Mouse (Mus musculus) bone marrow, adult 2 months (tissue): ENCODE results near the gene Coa3. TPM values are rescaled to one million over a fixed set of nuclear protein-coding genes. Genes with fewer than 3 reads are reported as not detected.
A peak's percentile ranks its signal among the peaks of the same experiment; 100 is the strongest.

Experiments used
- H3K27ac ChIP-seq: fragments of 200-500 bp; 2 replicates; pipeline ENCODE4 v1.5.1; 2012; ENCODE audit warnings: low read depth, mild to moderate bottlenecking, control low read depth, inconsistent platforms, low read length; ENCODE audit not compliant: control insufficient read depth, poor library complexity, insufficient read depth
- H3K4me1 ChIP-seq: fragments of 200-500 bp; 2 replicates; pipeline ENCODE4 v1.6.1; 2011; ENCODE audit warnings: low read length; ENCODE audit not compliant: control insufficient read depth, insufficient read depth
- H3K4me3 ChIP-seq: fragments of 200-500 bp; replicated peaks from 2 replicates; pipeline ENCODE3; 2011; ENCODE audit warnings: mild to moderate bottlenecking, low read depth, low read length, control low read depth; ENCODE audit not compliant: control insufficient read depth
- CTCF ChIP-seq: fragments of 200-500 bp; IDR thresholded peaks from 2 replicates; pipeline ENCODE4 v1.5.1; 2011; ENCODE audit warnings: low read length, control low read depth; ENCODE audit not compliant: control insufficient read depth, insufficient read depth
- POLR2A ChIP-seq: fragments of 200-500 bp; IDR thresholded peaks from 2 replicates; pipeline ENCODE4 v1.6.1; 2011; ENCODE audit warnings: low read depth, mild to moderate bottlenecking, control low read depth, low read length, borderline replicate concordance; ENCODE audit not compliant: control insufficient read depth
- WGBS: fragments of 180-500 bp; shearing (Covaris S2); methylation state at CpG from one replicate; pipeline ENCODE4 v1.1.7; 2018; 5-methylcytosine and 5-hydroxymethylcytosine counted together
- polyA plus RNA-seq: library from polyadenylated mRNA; stranded (reverse); fragments of >200 nt; gene quantifications from 2 replicates; pipeline ENCODE4 v1.2.4, GENCODE M21; 2011; ENCODE audit warnings: low replicate concordance; ENCODE audit not compliant: missing spikeins, insufficient read depth, insufficient read length

The Coa3 gene
- polyA plus RNA-seq, 1 experiment = 61.9 TPM

GRCm38 (mm10) chr11:101234124-101234523 lies 44.8 kb downstream of the Coa3 start:
- no peak overlapping the region for H3K27ac ChIP-seq
- H3K4me3 ChIP-seq = no peak overlapping the region
- no peak for TF ChIP-seq POLR2A
- no peak for TF ChIP-seq CTCF
- peaks cover 2% of the 10 kb centered on the region; the same call in 1 of the 2 replicates for H3K4me1 ChIP-seq

- H3K27ac ChIP-seq = no peak overlapping the region
- no peak for TF ChIP-seq CTCF
- TF ChIP-seq POLR2A = no peak
- 82% methylated on average over 1 of the region's 1 CpGs for WGBS
- H3K4me1 ChIP-seq = peaks cover 2% of the 10 kb centered on the region; the same call in 1 of the 2 replicates
- no peak overlapping the region for H3K4me3 ChIP-seq
These were observed 45.7 kb downstream of the Coa3 start for GRCm38 (mm10) chr11:101233240-101233639.

- WGBS = 27% methylated on average over 6 of the region's 6 CpGs
These were observed 46.7 kb downstream of the Coa3 start for GRCm38 (mm10) chr11:101232010-101232839.

GRCm38 (mm10) chr11:101230991-101231871 lies 47.7 kb downstream of the Coa3 start:
- 4% methylated on average over 18 of the region's 18 CpGs for WGBS
- TF ChIP-seq POLR2A (no peak), CTCF (no peak)
- H3K4me1 ChIP-seq = peaks cover 2% of the 10 kb centered on the region; the same call in 1 of the 2 replicates
- H3K4me3 ChIP-seq = peak overlapping the region; percentile 20
- no peak overlapping the region for H3K27ac ChIP-seq

More at GRCm38 (mm10) chr11:101232010-101232839, 46.7 kb downstream of the Coa3 start:
- no peak overlapping the region for H3K4me3 ChIP-seq
- TF ChIP-seq CTCF (no peak), POLR2A (no peak)
- no peak overlapping the region for H3K27ac ChIP-seq
- peaks cover 2% of the 10 kb centered on the region; the same call in 1 of the 2 replicates for H3K4me1 ChIP-seq

- peaks cover 2% of the 10 kb centered on the region; the same call in 1 of the 2 replicates for H3K4me1 ChIP-seq
- TF ChIP-seq POLR2A (no peak), CTCF (no peak)
- no peak overlapping the region for H3K4me3 ChIP-seq
- 77% methylated on average over 5 of the region's 5 CpGs for WGBS
- H3K27ac ChIP-seq = no peak overlapping the region
These were observed 48.4 kb downstream of the Coa3 start for GRCm38 (mm10) chr11:101230526-101230925.

GRCm38 (mm10) chr11:101230061-101230511 lies 48.8 kb downstream of the Coa3 start:
- H3K27ac ChIP-seq = no peak overlapping the region
- H3K4me3 ChIP-seq = no peak overlapping the region
- WGBS = 72% methylated on average over 2 of the region's 2 CpGs
- peaks cover 2% of the 10 kb centered on the region for H3K4me1 ChIP-seq
- TF ChIP-seq POLR2A = no peak
- TF ChIP-seq CTCF = no peak

- TF ChIP-seq POLR2A = no peak
- TF ChIP-seq CTCF = no peak
- 38% methylated on average over 8 of the region's 8 CpGs for WGBS
- Histone ChIP-seq H3K4me1 (peaks cover 2% of the 10 kb centered on the region), H3K27ac (no peak overlapping the region), H3K4me3 (no peak overlapping the region)
These were observed 49.5 kb downstream of the Coa3 start for GRCm38 (mm10) chr11:101229361-101229900.

Other genes starting within 250 kb of the Coa3 start
- 3.4 and 5.6 TPM in 2 replicates for gene Naglu, start 209.1 kb downstream of the Coa3 start, polyA plus RNA-seq
- gene Hsd17b1, start 200.7 kb downstream of the Coa3 start, polyA plus RNA-seq = 0.97 and 2.3 TPM in 2 replicates
- gene Coasy, start 196.5 kb downstream of the Coa3 start, polyA plus RNA-seq = 11.2 and 25.5 TPM in 2 replicates
- gene Mlx, start 191.8 kb downstream of the Coa3 start, polyA plus RNA-seq = 15.3 and 23.6 TPM in 2 replicates
- 12.6 and 14.3 TPM in 2 replicates for gene Psmc3ip, start 183.7 kb downstream of the Coa3 start, polyA plus RNA-seq
- gene Retreg3, start 159.2 kb downstream of the Coa3 start, polyA plus RNA-seq = 34.4 and 49.4 TPM in 2 replicates
- gene Tubg1, start 159.2 kb downstream of the Coa3 start, polyA plus RNA-seq = 12.3 and 16.4 TPM in 2 replicates
- gene Tubg2, start 123.2 kb downstream of the Coa3 start, polyA plus RNA-seq = 3.4 TPM in 1 of 2 replicates, not detected in the other
- 0.54 and 1.5 TPM in 2 replicates for gene Cntnap1, start 108.6 kb downstream of the Coa3 start, polyA plus RNA-seq
- gene Plekhh3, start 107.8 kb downstream of the Coa3 start, polyA plus RNA-seq = 2.0 and 2.1 TPM in 2 replicates
- not detected in 2 replicates for gene Ccr10, start 103.7 kb downstream of the Coa3 start, polyA plus RNA-seq
- gene Ezh1, start 52.7 kb downstream of the Coa3 start, polyA plus RNA-seq = 21.2 and 35.8 TPM in 2 replicates
- gene Ramp2, start 33.1 kb downstream of the Coa3 start, polyA plus RNA-seq = 4.6 and 4.8 TPM in 2 replicates
- 71.9 and 86.6 TPM in 2 replicates for gene Vps25, start 25.4 kb downstream of the Coa3 start, polyA plus RNA-seq
- 5.5 and 19.8 TPM in 2 replicates for gene Wnk4, start 18.5 kb downstream of the Coa3 start, polyA plus RNA-seq
- gene Cntd1, start 102 bp downstream of the Coa3 start, polyA plus RNA-seq = 1.3 and 2.2 TPM in 2 replicates
- 144 and 173 TPM in 2 replicates for gene Becn1, start 23.2 kb upstream of the Coa3 start, polyA plus RNA-seq
- 114 and 148 TPM in 2 replicates for gene Psme3, start 37.1 kb upstream of the Coa3 start, polyA plus RNA-seq
- gene Aoc2, start 45.9 kb upstream of the Coa3 start, polyA plus RNA-seq = 11.0 and 12.4 TPM in 2 replicates
- 0.82 and 1.0 TPM in 2 replicates for gene Aoc3, start 51.5 kb upstream of the Coa3 start, polyA plus RNA-seq
- gene G6pc, start 88.4 kb upstream of the Coa3 start, polyA plus RNA-seq = not detected in 2 replicates
- 17.9 and 28.0 TPM in 2 replicates for gene Aarsd1, start 138.5 kb upstream of the Coa3 start, polyA plus RNA-seq
- 7.1 and 7.2 TPM in 2 replicates for gene Gm27029, start 145.7 kb upstream of the Coa3 start, polyA plus RNA-seq
- gene Rundc1, start 146.0 kb upstream of the Coa3 start, polyA plus RNA-seq = 3.5 and 10.7 TPM in 2 replicates
- 2.4 TPM in 1 of 2 replicates, not detected in the other for gene Ptges3l, start 146.2 kb upstream of the Coa3 start, polyA plus RNA-seq
- 532 and 941 TPM in 2 replicates for gene Rpl27, start 163.2 kb upstream of the Coa3 start, polyA plus RNA-seq
- 24.9 and 45.0 TPM in 2 replicates for gene Ifi35, start 169.3 kb upstream of the Coa3 start, polyA plus RNA-seq
- gene Rnd2, start 185.9 kb upstream of the Coa3 start, polyA plus RNA-seq = 1.0 and 1.7 TPM in 2 replicates
- gene Vat1, start 187.1 kb upstream of the Coa3 start, polyA plus RNA-seq = 10.6 and 19.0 TPM in 2 replicates